Mouse (Mus musculus): ENCODE data around the gene Nr2c2ap.

Gene Nr2c2ap

DNA sequence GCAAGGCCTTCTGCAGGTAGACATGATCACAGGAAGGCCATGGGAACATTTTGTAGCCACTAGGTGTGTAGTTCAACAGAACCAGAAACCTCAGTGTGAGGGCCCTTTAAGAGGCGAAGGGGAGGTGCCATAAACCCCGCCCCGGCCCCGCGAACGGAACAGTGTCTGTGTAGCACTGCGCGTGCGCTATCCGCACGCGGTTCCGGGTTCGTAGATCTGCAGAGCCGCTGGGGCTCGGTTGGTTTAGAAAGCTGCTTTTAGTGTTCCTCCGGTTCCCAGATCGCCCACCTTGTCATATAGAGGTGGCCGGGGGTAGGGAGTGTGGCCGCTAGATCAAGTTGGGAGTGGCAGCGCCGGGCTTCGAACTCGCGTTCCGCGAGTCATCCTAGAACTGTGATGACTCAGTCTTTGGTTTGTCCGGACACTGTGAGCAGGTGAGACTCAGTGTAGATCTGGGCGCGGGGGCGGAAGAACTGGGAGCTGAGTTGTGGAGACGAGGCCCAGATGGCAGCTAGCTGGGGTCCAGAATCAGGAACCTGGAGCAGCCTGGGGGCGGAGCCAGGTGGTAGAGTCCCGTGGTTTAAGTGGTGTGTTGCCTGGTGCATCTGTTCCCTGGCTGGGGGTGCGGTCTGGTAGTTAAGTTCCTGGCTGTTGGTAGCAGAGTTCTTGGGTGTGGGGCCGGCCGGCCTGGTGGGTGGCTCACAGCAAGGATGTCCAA is at the start of gene Nr2c2ap:
Gene Nr2c2ap, plus strand, starts transcription at position 168 of the 718 bp plus-strand sequence.
- DNase-seq = peak; percentile 83 to 88

DNA sequence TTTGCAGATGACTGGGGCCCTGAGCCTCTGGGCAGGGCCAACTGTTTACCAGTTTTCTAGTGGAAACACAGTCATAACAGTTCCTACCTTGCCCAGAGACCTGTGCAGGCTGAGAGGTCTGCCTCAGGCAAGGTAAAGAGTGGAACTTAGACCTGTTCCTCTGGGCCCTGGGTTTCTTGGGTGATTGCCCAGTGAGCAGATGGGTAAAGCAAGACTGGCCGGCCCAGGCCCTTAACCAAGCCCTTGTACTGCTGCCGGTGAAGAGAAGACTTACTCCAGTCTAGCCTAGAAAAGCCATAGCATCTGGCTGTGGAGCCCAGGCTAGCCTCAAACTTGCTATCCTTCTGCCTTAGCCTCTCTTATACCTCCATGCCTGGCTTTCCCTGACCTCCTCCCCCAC is 49.2 kb upstream of the Nr2c2ap start:
- no peak for DNase-seq

DNA sequence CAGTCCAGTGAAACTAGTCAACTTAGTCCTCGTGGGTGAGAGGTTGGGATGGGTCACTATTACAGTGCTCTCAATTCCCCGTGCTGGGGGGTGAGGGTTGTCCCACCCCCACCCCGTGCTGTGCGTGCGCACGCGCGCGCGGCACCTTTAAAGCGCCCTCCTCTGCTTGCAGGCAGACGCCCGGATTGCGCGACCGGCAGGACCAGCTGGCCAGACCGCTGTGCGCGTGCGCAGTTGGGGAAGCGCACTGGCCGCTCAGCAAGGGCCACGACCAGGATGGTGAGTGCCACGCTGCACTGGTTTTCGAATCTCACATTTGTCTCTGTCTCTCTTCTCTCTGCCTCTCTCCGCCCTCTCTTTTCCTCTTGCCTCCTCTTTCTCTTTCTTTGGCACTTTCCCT is 47.8 kb upstream of the Nr2c2ap start, which contains the start of gene Hapln4:
Gene Hapln4, plus strand, starts transcription at position 173 of the 400 bp plus-strand sequence.
- peak; percentile 35 to 54 for DNase-seq

DNA sequence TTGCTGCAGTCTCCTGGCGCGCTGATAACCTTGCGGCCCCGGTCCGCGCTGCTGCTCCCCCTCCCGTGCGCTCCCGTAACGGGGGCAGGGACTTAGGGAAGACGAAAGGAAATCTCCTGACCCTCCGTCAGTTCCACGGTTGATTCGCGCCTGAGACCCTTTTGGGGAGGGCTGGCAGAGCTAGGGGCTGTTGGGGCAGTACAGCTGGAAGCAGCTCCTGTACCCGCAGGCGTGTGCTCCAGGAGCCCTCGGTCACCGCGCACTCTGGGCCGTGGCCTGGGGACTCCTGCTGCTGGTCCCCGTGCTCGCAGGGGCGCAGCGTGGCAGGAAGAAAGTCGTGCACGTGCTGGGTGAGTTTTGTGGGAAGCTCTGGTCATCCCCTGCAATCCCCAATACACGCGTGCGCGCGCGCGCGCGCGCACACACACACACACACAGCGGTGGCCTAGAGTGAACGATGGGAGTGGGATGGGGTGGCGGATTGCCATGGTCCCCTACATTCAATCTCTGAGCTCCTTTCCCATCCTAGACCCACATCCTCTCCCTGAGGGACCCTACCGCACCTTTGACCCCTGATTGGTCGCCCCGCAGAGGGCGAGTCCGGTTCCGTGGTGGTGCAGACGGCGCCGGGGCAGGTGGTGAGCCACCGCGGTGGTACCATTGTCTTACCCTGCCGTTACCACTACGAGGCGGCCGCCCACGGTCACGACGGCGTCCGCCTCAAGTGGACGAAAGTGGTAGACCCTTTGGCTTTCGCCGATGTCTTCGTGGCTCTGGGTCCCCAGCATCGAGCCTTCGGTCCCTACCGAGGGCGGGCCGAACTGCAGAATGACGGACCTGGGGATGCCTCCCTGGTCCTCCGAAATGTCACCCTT is 46.7 kb upstream of the Nr2c2ap start:
- DNase-seq = no peak

DNA sequence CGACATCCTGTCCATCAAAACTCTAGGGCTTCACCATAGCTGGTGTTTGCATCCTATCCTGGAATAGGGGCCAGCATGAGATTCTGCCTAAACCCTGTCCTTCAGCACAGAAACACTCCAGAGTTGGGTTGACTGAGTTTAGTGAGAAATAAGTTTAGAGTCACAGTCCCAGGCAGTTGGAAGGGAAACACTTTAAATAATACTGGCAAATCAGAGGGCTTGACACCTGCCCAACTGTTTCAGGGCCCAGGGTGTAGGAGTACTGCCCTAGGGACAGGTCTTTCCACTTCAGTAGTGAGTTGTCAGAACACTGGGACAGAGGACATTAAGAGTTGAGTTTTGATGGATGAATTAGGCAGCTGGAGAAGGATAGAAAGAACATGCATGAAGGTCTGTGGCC is 45.0 kb upstream of the Nr2c2ap start:
- DNase-seq = no peak

DNA sequence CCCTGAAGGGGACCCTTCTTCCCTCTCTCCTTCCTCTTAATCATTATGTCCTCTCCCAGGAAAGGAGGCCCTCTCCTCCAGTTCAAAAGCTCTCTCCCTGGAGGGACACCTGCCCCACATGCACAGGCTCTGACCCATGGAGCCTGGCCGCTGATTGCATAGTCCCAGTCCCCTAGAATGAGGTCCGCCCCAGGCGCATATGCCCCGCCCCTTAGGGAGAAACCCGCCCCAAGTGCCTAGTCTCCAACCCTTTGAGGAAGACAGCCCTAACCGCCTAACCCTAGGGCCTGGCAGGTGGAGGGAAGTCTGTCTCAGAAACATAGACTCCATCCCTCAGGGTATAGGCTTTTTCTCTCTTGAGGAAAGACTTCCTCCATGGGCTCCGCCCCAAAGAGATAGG is 43.9 kb upstream of the Nr2c2ap start:
- no peak for DNase-seq

DNA sequence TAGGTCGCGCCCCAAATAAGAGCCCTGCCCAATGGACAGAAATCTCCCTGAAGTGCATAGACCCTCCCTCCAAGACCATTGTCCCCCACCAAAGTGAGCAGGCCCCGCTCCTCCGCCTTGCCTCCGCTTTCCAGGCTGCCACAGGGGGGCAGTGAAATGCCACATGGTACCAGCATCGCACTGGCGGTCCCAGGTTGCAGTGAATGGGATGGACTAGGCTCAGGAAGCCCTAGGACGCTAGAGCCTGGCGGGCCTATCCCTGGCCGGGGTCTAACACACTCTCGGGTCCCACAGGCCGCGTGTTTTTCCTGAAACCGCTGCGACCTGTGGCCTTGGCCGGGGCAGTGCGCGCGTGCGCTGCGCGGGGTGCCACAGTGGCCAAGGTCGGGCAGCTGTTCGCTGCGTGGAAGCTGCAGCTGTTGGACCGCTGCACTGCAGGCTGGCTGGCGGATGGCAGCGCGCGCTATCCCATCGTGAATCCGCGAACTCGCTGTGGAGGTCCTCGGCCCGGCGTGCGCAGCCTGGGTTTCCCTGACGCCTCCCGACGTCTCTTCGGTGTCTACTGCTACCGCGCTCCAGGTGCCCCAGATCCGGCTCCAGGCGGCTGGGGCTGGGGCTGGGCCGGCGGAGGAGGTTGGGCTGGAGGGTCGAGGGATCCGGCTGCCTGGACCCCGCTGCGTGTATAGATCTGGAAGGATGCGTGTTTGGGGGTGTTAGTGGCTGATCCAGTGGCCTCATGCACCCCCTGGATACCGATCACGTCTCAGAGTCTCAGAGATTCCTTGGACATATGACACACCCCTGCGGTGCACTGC is 43.1 kb upstream of the Nr2c2ap start:
- DNase-seq = peak in 1 of 2 experiments; percentile 14

DNA sequence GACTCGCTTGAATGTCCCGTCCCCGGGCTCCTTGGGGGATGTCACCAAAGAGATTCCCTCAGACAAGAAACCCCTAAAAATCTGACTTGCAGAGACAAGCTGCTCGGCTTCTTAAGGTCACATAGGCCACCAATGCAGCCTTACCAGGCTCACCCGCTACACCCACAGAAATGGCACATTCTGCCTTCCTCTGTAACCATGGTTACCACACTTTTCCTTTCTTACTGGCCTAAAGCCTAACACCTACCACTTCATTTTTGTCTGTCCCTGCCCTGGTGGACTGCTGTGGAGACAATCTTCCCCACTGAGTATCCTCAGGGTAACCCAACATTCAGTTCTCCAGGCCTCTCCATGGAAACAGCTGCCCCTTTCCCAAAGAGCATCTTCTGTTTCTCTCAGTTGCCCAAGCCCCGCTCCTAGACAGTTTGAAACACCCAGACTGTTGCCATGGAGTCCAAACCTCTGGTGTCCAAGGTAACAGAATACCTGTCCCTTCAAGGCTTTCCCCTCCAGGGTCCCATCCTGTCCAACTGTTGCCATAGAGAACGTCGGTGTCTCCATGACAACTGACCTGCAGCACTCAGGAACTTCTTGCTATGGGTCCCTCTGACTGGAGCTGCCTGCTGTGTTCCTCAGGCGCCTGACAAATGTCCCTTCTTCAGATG is 41.7 kb upstream of the Nr2c2ap start:
- DNase-seq = no peak

DNA sequence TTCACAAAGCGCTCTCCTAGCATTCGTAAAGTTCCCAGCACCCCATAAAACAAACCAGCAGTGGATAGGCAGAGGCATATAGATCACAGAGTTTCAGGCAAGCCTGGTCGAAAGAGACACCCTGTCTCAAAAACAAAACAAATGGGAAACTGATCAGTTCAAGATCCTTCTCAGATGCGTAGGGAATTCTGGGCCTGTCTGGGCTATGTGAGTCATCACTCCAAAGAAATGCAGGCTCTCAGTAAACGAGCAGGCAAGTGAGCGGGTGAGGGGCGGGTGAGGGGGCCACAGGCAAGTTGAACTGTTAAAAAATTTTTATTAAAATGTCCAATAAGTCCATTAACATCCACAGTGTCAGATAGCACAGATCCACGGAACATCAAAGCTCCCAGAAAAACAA is 38.3 kb upstream of the Nr2c2ap start:
- no peak for DNase-seq

DNA sequence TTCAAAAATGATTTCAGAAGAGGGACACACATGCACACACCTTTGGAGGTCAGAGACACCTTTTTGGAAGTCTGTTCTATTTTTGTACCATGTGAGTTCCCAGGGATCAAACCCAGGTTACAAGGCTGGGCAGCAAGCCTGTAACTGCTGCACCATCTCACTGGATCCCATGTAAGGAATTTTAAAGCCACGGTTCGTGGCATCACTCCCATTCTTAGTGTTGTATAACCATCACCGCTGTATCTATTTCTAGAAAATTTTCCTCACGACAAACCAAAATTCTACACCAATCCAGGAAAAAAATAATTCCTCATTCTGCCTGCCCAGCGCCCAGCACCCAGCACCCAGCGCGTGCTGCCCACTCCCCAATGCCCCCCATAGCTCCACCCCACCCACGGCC is 31.9 kb upstream of the Nr2c2ap start:
- no peak for DNase-seq

DNA sequence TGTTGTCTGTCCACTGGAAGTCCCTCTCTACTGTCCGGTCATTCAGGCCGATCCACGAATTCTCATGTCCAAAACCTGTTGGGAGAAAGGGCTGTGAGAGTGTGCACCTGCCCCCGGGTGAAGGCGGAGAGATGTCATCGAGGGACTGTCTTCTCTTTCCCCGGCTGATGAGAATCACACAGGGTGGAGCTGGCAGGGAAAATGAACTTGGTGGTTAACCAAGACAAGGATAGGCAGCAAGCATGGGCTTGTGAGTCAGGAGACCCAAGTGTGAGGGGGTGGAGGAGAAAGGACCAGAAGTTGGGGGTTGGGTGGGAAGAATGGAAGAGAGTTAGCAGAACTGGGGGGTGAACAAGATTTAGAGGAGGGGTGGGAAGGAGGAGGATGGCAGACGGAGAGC is 30.9 kb upstream of the Nr2c2ap start:
- DNase-seq = no peak

DNA sequence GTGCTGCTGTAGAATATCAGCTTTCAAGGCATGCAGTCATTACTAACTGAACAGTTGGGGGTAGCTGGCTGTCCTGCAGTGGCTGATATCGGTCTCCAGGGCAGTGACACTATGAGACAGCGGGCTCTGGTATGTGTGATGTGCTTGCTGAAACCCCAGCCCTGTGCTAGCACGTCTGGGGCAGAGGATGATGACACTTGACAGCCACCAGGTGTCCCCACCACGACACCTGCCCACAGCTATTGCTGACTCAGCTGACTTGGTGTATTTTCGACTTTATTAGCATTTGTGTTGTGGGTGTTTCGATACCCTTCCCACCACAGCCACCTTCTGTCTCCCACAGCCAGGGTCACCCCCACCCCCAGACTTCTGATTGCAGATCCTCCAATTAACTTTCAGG is 26.6 kb upstream of the Nr2c2ap start:
- DNase-seq = peak in 1 of 2 experiments; percentile 23

DNA sequence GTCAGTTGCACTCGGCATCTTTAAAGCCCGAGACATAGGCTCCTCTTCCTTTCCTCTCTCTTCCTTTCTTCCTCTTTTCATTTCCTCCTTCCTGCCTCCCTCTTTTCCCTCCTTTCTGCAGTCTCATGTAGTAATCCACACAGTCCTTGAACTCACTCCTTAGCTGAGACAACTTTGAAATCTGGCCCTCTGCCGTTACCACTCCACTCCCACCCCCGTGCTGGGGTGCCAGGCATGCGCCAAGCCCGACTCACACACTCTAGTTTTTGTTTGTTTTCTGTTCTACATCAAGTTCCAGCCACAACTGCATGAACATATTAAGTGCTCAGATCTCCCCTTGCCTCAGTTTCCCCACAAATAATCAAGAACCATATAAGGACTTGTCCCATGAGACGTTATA is 26.2 kb upstream of the Nr2c2ap start:
- no peak for DNase-seq

DNA sequence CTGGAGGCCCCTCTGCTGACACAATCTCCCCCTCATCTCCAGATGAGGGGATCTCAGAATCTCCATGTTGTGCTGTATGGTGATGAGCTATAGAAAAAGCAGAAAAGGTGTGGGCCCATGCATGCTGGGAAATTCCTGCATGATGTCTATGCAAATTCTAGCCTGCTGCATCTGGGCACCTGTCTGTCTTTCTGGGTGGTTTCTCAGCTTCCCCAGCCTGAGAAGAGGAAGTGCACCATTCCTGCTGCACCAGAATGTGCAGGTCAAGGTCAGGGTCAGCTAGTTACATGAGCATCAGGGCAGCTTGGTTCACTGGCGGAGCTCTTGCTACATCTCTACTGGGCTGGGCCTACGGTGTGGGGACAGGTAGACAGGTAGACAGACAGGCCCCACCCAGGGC is 20.7 kb upstream of the Nr2c2ap start:
- DNase-seq = no peak

DNA sequence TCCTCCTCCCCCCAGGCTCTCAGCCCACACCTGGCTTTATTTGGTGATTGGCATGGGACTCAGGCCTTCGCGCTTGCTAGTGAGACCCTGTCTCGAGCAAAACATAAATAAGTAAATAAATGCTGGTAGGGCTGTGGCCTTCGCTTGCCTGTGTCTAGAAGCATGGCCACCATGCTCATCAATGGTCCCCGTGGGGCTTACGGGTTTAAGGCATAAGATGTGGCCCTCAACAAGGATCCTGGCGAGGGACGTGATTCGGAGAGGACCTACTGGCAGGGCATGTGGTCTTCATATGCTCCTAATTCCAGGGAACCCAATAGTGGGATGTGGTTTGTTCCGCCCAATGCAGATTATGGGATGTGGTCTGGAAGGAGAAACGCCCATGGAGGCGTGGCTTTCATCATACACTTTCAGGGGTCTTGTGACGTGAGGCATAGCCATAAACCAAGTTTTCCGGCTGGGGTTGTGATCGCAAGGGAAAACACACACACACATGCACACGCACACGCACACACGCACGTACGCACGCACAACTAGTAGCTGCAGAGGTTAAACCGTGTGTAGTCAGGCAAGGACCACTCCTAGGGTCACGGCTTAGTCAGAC is 19.8 kb upstream of the Nr2c2ap start:
- no peak for DNase-seq

DNA sequence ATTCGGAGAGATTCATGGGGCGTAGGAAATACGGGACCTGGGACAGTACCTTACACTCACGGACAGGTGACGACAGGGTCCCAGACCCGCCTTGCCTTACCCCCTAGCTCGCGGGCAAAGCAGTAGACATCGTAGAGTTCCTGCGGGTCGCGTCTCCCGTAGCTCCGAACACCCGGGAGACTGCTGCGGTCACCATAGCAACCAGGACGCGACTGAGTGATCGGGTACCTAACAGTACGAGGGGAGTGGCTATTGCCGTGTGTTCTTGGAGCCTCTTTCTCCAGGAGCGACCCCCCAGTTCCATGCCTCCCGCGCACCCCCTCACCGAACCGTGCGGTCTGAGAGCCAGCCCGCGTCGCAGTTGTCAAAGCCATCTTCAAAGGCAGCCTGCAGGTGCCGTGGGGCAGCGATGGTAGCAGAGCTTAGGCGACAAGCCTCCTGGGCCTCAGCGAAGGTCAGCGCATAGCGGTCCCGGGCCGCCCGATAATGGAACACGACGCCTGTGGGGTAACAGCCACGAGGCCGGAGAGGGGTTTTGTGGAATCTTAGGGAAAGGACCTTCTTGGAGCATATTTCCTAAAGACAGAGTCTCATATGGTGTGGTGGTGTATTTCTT is 18.6 kb upstream of the Nr2c2ap start:
- DNase-seq = no peak

DNA sequence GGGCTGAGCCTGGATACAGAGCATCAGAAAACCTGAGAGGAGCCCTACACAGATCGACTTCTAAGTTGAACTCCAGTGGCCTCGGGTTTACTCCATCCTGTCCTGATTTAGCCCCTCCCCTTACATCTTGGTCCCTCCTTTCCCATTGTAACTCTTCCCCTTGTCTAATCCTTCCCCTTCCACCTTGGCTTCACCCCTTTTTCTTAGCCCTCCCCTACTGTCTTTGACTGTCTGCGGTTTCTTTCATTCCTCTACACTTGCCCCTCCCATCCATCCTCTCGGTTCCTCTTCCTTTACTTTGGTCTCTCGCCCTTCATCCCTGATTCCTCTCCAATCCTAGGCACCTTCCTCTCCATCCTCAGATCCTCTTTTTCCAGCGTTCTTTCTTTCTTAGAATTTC is 16.6 kb upstream of the Nr2c2ap start:
- DNase-seq = no peak

DNA sequence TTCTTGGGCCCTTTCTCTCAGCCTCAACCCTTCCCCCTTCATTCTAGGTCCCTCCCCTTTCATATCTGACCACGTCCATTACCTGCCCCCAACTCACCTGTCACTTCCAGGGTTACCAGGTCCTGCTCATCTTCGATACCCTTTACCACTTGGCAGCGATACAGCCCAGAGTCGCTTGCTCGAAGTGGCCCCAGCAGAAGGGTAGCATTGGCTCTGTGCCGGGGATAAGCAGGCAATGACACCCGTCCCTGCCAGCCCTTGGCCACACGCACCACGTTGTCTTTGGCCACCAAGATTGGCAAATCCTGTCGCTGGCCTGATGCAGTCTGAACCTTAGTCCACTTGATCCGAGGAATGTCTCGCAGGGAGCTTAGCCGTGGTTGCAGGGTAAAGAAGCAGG is 16.2 kb upstream of the Nr2c2ap start:
- DNase-seq = no peak

DNA sequence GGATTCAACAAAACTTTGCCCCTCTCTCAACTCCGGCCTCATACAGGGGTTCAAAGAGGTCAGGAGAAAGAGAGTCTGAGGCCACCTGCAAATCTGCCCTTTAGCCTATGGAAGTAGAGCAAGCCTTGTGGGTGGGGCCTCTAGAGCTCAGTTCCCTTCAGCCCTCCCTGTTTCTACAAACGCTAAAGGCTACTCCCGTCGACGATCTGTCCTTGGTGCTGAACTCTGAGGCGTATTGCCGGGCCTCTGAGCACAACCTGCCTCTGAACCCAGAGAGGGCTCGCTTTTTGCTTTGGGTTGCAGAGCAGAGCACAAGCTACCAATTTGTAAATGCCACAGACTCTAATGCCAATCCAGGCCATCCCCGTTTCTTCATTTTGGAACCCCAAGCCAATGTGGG is 13.5 kb upstream of the Nr2c2ap start:
- DNase-seq = no peak

DNA sequence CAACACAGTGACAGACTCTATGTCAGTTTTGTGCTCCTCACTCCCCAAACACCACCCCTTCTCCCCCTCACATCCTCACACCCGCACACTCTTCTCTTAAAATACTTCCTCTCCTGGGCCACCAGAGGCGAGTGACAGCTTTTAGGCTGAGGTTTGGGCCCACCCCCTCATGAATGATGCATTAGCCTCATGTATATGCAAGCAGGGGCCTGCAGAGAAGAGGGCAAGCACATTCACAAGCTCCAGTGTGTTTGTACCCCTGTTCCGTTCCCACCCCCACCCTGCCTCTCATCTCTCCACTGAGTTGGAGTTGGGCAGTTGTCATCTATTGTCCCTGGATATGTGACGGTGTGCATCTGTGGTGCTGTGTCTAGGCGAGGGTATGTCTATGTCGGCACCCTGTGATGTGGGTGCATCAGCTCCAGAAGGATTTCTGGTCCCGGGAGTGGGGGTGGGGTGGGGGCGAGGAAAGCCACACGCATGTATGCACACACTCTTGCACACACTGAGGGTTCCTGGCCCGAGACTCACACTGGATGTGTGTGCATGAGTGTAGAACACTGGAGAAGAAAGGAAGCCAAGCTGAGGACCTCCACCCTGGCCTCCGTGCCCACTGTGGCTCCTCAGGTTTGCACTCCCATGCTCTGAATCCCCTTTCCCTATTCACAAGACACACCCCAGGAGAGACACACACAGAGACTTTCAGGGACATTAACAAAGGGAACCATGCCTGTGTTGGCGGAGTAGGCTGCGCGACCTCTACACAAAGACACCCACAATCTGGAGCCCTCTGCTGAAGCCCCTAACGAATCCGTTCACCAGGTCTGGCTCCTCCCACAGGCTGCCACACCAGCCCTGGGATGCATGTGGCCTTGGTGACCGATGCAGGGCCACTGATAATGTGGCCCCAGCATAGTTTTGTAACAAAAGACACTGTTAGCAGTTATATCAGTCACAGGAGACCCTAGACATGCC is 12.1 kb upstream of the Nr2c2ap start:
- no peak for DNase-seq

DNA sequence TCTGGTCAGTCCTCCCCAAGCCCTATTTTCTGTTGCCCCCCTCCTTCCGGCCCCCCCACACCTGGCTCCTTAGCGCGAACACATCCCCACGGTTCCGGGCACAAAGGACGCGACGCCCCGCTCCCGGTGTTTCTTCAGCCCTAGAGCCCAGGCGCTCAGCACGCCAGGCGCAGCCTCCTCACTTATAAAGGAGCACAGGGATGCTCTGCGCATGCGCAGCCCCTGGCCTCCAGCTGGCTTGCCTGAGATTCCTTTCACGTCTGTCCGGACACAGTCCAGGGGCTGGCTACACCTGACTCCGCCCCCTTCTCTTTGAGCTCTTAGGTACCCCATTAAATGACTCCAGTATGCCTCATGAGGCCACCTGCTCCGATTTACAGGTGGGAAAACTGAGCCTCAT is 10.5 kb upstream of the Nr2c2ap start, which contains the start of gene Ncan:
Gene Ncan, minus strand, starts transcription at position 207 of the 400 bp plus-strand sequence.
- peak; percentile 31 to 39 for DNase-seq
